Mouse (Mus musculus) testis, adult 2 months (tissue): ENCODE data around the gene Aasdh. TPM values are rescaled to one million over a fixed set of nuclear protein-coding genes. Genes with fewer than 3 reads are reported as not detected.

Experiments
- H3K27ac ChIP-seq: fragments of 200-500 bp; 2 replicates; pipeline ENCODE4 v1.5.1; 2012; ENCODE audit warnings: low read depth, low read length; ENCODE audit not compliant: control insufficient read depth, insufficient read depth
- H3K27me3 ChIP-seq: fragments of 200-500 bp; 2 replicates; pipeline ENCODE4 v1.6.1; 2012; ENCODE audit warnings: mild to moderate bottlenecking, low read length, moderate library complexity; ENCODE audit not compliant: control insufficient read depth, insufficient read depth
- H3K36me3 ChIP-seq: fragments of 200-500 bp; 2 replicates; pipeline ENCODE4 v1.6.1; 2012; ENCODE audit warnings: mild to moderate bottlenecking, low read length; ENCODE audit not compliant: control insufficient read depth, insufficient read depth
- H3K4me1 ChIP-seq: fragments of 200-500 bp; 2 replicates; pipeline ENCODE4 v1.6.1; 2012; ENCODE audit warnings: low read length; ENCODE audit not compliant: control insufficient read depth, insufficient read depth
- H3K4me3 ChIP-seq: fragments of 200-500 bp; 2 replicates; pipeline ENCODE4 v1.5.1; 2012; ENCODE audit warnings: low read depth, mild to moderate bottlenecking, low read length, moderate library complexity, mixed read lengths; ENCODE audit not compliant: control insufficient read depth
- CTCF ChIP-seq: fragments of 200-500 bp; IDR thresholded peaks from 2 replicates; pipeline ENCODE4 v1.5.1; 2012; ENCODE audit warnings: low read depth, mild to moderate bottlenecking, inconsistent platforms, low read length, moderate library complexity; ENCODE audit not compliant: control insufficient read depth, insufficient read depth, insufficient replicate concordance
- POLR2A ChIP-seq: fragments of 200-500 bp; IDR thresholded peaks from 2 replicates; pipeline ENCODE4 v1.6.1; 2012; ENCODE audit warnings: low read depth, mild to moderate bottlenecking, inconsistent platforms, low read length, moderate library complexity; ENCODE audit not compliant: control insufficient read depth
- polyA plus RNA-seq: library from polyadenylated mRNA; depleted of rRNA; stranded (reverse); fragments of >200 nt; gene quantifications from 2 replicates; pipeline ENCODE4 v1.2.3, GENCODE M21; 2012

Gene Aasdh
- polyA plus RNA-seq, 1 experiment, result 15.8 TPM

DNA sequence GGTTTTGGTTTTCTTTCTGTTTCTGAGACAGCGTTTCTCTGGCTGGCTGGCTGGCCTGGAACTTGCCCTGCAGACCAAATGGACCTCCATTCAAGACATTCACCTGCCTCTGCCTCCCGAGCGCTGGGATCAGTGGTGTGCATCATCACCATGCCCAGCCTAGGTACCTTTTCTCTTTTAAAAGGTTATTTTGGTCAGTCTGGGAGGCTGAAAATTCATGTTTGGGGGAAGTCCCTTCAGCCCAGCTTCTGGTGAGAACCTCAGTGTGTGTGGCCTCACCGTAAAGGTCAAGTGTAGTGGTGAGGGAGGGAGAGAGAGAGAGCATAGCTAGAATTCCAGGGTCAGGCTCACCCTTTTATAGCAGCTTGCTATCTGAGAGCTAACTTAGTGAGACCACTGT lies 42.4 kb upstream of the Aasdh start:
- TF ChIP-seq POLR2A, result no peak
- no peak for TF ChIP-seq CTCF
- H3K36me3 ChIP-seq, result no peaks in the 10 kb centered on the region
- H3K27me3 ChIP-seq, result no peaks in the 10 kb centered on the region
- no peak overlapping the region for H3K4me3 ChIP-seq
- no peak overlapping the region for H3K27ac ChIP-seq
- peaks cover 10% of the 10 kb centered on the region for H3K4me1 ChIP-seq

DNA sequence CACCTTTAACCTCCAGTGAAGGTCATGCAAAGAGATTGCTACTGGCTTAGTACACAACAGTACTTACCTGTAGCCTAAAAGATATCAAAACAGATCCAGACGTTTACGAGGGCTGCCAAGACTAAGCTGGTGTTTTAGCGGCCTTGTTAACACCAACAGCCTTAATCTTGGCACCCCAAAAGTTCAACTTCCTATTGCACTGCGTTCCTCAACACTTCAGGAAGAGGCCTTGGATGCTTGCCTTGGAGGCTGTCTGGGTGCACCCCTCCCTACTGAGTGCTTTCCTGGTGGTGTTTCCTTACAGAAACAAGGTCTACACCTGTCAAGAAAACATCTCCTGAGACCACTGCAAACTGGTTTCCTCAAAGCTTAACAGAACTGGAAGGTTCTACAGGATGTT lies 41.8 kb upstream of the Aasdh start:
- TF ChIP-seq CTCF (no peak), POLR2A (no peak)
- H3K36me3 ChIP-seq, result no peaks in the 10 kb centered on the region
- H3K4me3 ChIP-seq, result no peak overlapping the region
- H3K27ac ChIP-seq, result no peak overlapping the region
- H3K27me3 ChIP-seq, result no peaks in the 10 kb centered on the region
- H3K4me1 ChIP-seq, result peaks cover 10% of the 10 kb centered on the region

- no peaks in the 10 kb centered on the region for H3K36me3 ChIP-seq
Observed at GRCm38 (mm10) chr5:76945678-76946033, 40.3 kb upstream of the Aasdh start.

GRCm38 (mm10) chr5:76944965-76945677 lies 39.8 kb upstream of the Aasdh start:
- Histone ChIP-seq H3K27ac (no peak overlapping the region), H3K27me3 (no peaks in the 10 kb centered on the region), H3K4me1 (no peaks in the 10 kb centered on the region), H3K36me3 (no peaks in the 10 kb centered on the region), H3K4me3 (no peak overlapping the region)
- no peak for TF ChIP-seq POLR2A
- TF ChIP-seq CTCF, result no peak

More at GRCm38 (mm10) chr5:76945678-76946033, 40.3 kb upstream of the Aasdh start:
- H3K4me3 ChIP-seq, result no peak overlapping the region
- peaks cover 5% of the 10 kb centered on the region for H3K4me1 ChIP-seq
- no peak overlapping the region for H3K27ac ChIP-seq
- TF ChIP-seq CTCF (no peak), POLR2A (no peak)
- H3K27me3 ChIP-seq, result no peaks in the 10 kb centered on the region

GRCm38 (mm10) chr5:76942505-76942904 lies 37.2 kb upstream of the Aasdh start:
- Histone ChIP-seq H3K4me1 (no peaks in the 10 kb centered on the region), H3K27me3 (no peaks in the 10 kb centered on the region), H3K27ac (no peak overlapping the region), H3K4me3 (no peak overlapping the region), H3K36me3 (no peaks in the 10 kb centered on the region)
- TF ChIP-seq CTCF (no peak), POLR2A (no peak)

DNA sequence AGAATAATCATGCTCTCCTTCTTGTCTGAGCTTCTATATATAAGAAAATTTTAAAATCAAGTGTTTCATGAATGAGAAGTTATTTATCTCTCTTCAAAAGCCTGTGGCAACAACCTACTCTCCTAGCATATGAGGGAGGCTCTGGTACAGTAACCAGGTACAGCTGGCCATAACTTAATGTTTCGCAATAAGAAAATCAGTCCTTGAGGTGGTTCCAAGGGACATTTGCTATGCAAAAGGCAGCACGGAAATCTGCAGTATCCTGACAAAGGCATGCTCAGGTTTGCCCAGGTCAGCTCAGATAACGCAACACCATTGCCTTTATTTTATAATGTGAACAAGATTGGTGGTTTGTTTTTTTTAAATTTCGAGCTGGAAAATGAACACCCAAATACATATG lies 36.7 kb upstream of the Aasdh start:
- no peak for TF ChIP-seq CTCF
- no peak for TF ChIP-seq POLR2A
- Histone ChIP-seq H3K36me3 (no peaks in the 10 kb centered on the region), H3K4me3 (no peak overlapping the region), H3K27ac (no peak overlapping the region), H3K4me1 (no peaks in the 10 kb centered on the region), H3K27me3 (no peaks in the 10 kb centered on the region)

GRCm38 (mm10) chr5:76939717-76940116 lies 34.4 kb upstream of the Aasdh start:
- no peaks in the 10 kb centered on the region for H3K36me3 ChIP-seq
- no peaks in the 10 kb centered on the region for H3K27me3 ChIP-seq
- H3K4me1 ChIP-seq, result no peaks in the 10 kb centered on the region
- TF ChIP-seq CTCF, result no peak
- no peak for TF ChIP-seq POLR2A
- no peak overlapping the region for H3K27ac ChIP-seq
- H3K4me3 ChIP-seq, result no peak overlapping the region
